Mouse (Mus musculus): ENCODE data around the gene Ltc4s. TPM values are rescaled to one million over a fixed set of nuclear protein-coding genes. Genes with fewer than 3 reads are reported as not detected.

The Ltc4s gene
- polyA plus RNA-seq, 1 experiment from 2014 or later = 4.0 TPM

- H3K27ac ChIP-seq (replicated peaks) = no peak overlapping the region
- no peak for ATAC-seq (ENCODE audit: insufficient number of reproducible peaks, low FRiP score, low TSS enrichment, low read depth)
- 92% methylated on average over 4 of the region's 4 CpGs for WGBS
- H3K4me2 ChIP-seq (replicated peaks) = no peak overlapping the region
- no peaks in the 10 kb centered on the region for H3K4me1 ChIP-seq
- H3K9ac ChIP-seq = no peak overlapping the region
- peaks cover 52% of the 10 kb centered on the region for H3K36me3 ChIP-seq
- H3K4me3 ChIP-seq (replicated peaks) = no peak overlapping the region
- no peaks in the 10 kb centered on the region for H3K9me3 ChIP-seq (replicated peaks)
- no peaks in the 10 kb centered on the region for H3K27me3 ChIP-seq
These were observed 40.9 kb downstream of the Ltc4s start for GRCm38 (mm10) chr11:50197500-50197899.

- H3K36me3 ChIP-seq = peaks cover 24% of the 10 kb centered on the region
- no peak overlapping the region for H3K4me3 ChIP-seq (replicated peaks)
- H3K27ac ChIP-seq (replicated peaks) = no peak overlapping the region
- no peaks in the 10 kb centered on the region for H3K4me1 ChIP-seq
- no peak overlapping the region for H3K4me2 ChIP-seq (replicated peaks)
- no peak for ATAC-seq (ENCODE audit: insufficient number of reproducible peaks, low FRiP score, low TSS enrichment, low read depth)
- 73% methylated on average over 4 of the region's 4 CpGs for WGBS
- no peaks in the 10 kb centered on the region for H3K9me3 ChIP-seq (replicated peaks)
- H3K27me3 ChIP-seq = no peaks in the 10 kb centered on the region
- no peak overlapping the region for H3K9ac ChIP-seq
These were observed 43.6 kb downstream of the Ltc4s start for GRCm38 (mm10) chr11:50194793-50195192.

GRCm38 (mm10) chr11:50194070-50194469 is 44.3 kb downstream of the Ltc4s start:
- Histone ChIP-seq H3K9me3 (replicated peaks) (no peaks in the 10 kb centered on the region), H3K27ac (replicated peaks) (no peak overlapping the region), H3K9ac (no peak overlapping the region), H3K4me3 (replicated peaks) (no peak overlapping the region), H3K4me1 (no peaks in the 10 kb centered on the region), H3K27me3 (no peaks in the 10 kb centered on the region), H3K4me2 (replicated peaks) (no peak overlapping the region), H3K36me3 (peaks cover 17% of the 10 kb centered on the region)
- 77% methylated on average over 7 of the region's 7 CpGs for WGBS
- no peak for ATAC-seq (ENCODE audit: insufficient number of reproducible peaks, low FRiP score, low TSS enrichment, low read depth)

DNA sequence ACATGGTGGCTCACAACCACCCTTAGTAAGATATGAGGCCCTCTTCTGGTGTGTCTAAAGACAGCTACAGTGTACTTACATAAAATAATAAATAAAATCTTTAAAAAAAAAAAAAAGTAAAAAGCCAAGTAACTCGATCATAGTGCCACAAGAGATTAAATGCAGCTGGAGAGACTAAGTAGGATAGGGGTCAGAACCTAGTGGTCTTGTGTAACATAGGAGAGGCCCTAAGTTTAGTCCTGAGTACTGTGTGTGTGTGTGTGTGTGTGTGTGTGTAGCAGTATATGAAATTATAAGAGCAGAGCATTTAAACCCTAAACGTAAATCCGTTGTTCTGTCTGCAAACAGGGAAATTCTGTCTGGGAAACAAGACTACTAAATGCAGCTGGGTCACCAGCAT is 46.1 kb downstream of the Ltc4s start:
- WGBS = 73% methylated on average over 3 of the region's 3 CpGs
- ATAC-seq (ENCODE audit: insufficient number of reproducible peaks, low FRiP score, low TSS enrichment, low read depth) = no peak
- Histone ChIP-seq H3K27me3 (no peaks in the 10 kb centered on the region), H3K9me3 (replicated peaks) (no peaks in the 10 kb centered on the region), H3K4me1 (no peaks in the 10 kb centered on the region), H3K27ac (replicated peaks) (no peak overlapping the region), H3K9ac (no peak overlapping the region), H3K36me3 (peaks cover 7% of the 10 kb centered on the region; the same call in 1 of the 2 replicates), H3K4me3 (replicated peaks) (no peak overlapping the region), H3K4me2 (replicated peaks) (no peak overlapping the region)

- Histone ChIP-seq H3K9ac (no peak overlapping the region), H3K4me1 (no peaks in the 10 kb centered on the region), H3K4me3 (replicated peaks) (no peak overlapping the region), H3K9me3 (replicated peaks) (no peaks in the 10 kb centered on the region), H3K36me3 (no peaks in the 10 kb centered on the region), H3K4me2 (replicated peaks) (no peak overlapping the region), H3K27me3 (no peaks in the 10 kb centered on the region), H3K27ac (replicated peaks) (no peak overlapping the region)
- WGBS = 84% methylated on average over 4 of the region's 4 CpGs
- no peak for ATAC-seq (ENCODE audit: insufficient number of reproducible peaks, low FRiP score, low TSS enrichment, low read depth)
These were observed 48.1 kb downstream of the Ltc4s start for GRCm38 (mm10) chr11:50190362-50190761.

DNA sequence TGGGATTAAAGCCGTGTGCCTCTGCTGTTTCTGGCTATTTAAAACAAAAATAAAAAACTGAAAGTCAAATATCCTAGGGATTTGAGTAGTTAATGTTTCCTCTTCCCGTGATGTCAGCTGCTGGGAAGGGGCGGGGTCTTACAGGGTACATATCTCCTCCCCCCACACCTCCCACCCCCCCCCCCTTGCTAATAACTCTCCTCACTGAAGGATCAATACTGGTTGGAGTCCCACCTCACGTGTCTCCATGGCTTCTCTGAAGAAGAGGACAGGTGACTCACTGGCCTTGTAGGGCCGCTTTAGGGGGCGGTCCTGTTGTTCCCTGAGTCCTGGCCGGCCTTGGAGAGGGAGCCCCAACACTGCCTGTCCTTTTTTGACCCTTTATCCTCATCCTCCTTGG is 49.7 kb downstream of the Ltc4s start:
- no peak overlapping the region for H3K27ac ChIP-seq (replicated peaks)
- no peaks in the 10 kb centered on the region for H3K27me3 ChIP-seq
- H3K4me1 ChIP-seq = no peaks in the 10 kb centered on the region
- no peak overlapping the region for H3K4me2 ChIP-seq (replicated peaks)
- no peaks in the 10 kb centered on the region for H3K36me3 ChIP-seq
- no peaks in the 10 kb centered on the region for H3K9me3 ChIP-seq (replicated peaks)
- no peak overlapping the region for H3K9ac ChIP-seq
- H3K4me3 ChIP-seq (replicated peaks) = no peak overlapping the region
- ATAC-seq (ENCODE audit: insufficient number of reproducible peaks, low FRiP score, low TSS enrichment, low read depth) = no peak; the same call in 1 of the 2 replicates
- 76% methylated on average over 7 of the region's 7 CpGs for WGBS

Small RNA genes within 50 kb of the gene (microRNA-seq; reads per million reads assigned to microRNA genes)
- gene Mir6919 (ENCODE audit: borderline number of aligned reads) = not detected

Other genes starting within 250 kb of the Ltc4s start
- gene Rnf130, start 213.3 kb downstream of the Ltc4s start, polyA plus RNA-seq (2015; fragmentation: Nextera tagmentation; extraction: Ambion mirVana) = 74.5 and 77.2 TPM in 2 replicates
- 46.6 TPM in 2 replicates for gene Tbc1d9b, start 107.2 kb downstream of the Ltc4s start, polyA plus RNA-seq (2015; fragmentation: Nextera tagmentation; extraction: Ambion mirVana)
- 19.3 and 19.7 TPM in 2 replicates for gene Mrnip, start 64.2 kb downstream of the Ltc4s start, polyA plus RNA-seq (2015; fragmentation: Nextera tagmentation; extraction: Ambion mirVana)
- 272 TPM in 2 replicates for gene Sqstm1, start 27.8 kb downstream of the Ltc4s start, polyA plus RNA-seq (2015; fragmentation: Nextera tagmentation; extraction: Ambion mirVana)
- 26.7 and 32.1 TPM in 2 replicates for gene Mgat4b, start 27.7 kb downstream of the Ltc4s start, polyA plus RNA-seq (2015; fragmentation: Nextera tagmentation; extraction: Ambion mirVana)
- gene Maml1, start 53.7 kb upstream of the Ltc4s start, polyA plus RNA-seq (2015; fragmentation: Nextera tagmentation; extraction: Ambion mirVana) = 5.8 and 6.9 TPM in 2 replicates
- 284 and 286 TPM in 2 replicates for gene Canx, start 87.1 kb upstream of the Ltc4s start, polyA plus RNA-seq (2015; fragmentation: Nextera tagmentation; extraction: Ambion mirVana)
- 0.24 and 0.25 TPM in 2 replicates for gene Cby3, start 115.8 kb upstream of the Ltc4s start, polyA plus RNA-seq (2015; fragmentation: Nextera tagmentation; extraction: Ambion mirVana)
- 400 and 410 TPM in 2 replicates for gene Hnrnph1, start 138.4 kb upstream of the Ltc4s start, polyA plus RNA-seq (2015; fragmentation: Nextera tagmentation; extraction: Ambion mirVana)
- 27.0 and 28.3 TPM in 2 replicates for gene Rufy1, start 192.5 kb upstream of the Ltc4s start, polyA plus RNA-seq (2015; fragmentation: Nextera tagmentation; extraction: Ambion mirVana)

All from embryonic facial prominence, embryonic 15.5 days (tissue).